ENCODE assay signal across 30 mouse cellular contexts in genomic region chr7:102501986-102502385, GRCm38 (mm10). TPM values are rescaled to one million over a fixed set of nuclear protein-coding genes. Genes with fewer than 3 reads are reported as not detected.
"Had no signal": no experiment of that assay in that cellular context is flagged by ENCODE, and none has a peak within 500 bp of the region (broad histone marks: within the 10 kb centered on the region; RNA-seq: fewer than 3 reads in every experiment).

No protein-coding gene starts in this region.

- H3K27me3 ChIP-seq: liver, embryonic 13.5 days; neural tube, embryonic 12.5 days; neural tube, embryonic 15.5 days; stomach, embryonic 15.5 days had no signal

- H3K9me3 ChIP-seq: liver, embryonic 13.5 days; neural tube, embryonic 12.5 days; neural tube, embryonic 15.5 days; stomach, embryonic 15.5 days had no signal

- H3K4me2 ChIP-seq: liver, embryonic 13.5 days; midbrain, embryonic 11.5 days; neural tube, embryonic 12.5 days; neural tube, embryonic 15.5 days; stomach, embryonic 15.5 days had no signal

- H3K36me3 ChIP-seq: liver, embryonic 13.5 days; neural tube, embryonic 12.5 days; neural tube, embryonic 15.5 days; stomach, embryonic 15.5 days had no signal

- DNase-seq: kidney, postnatal 10 days; kidney, postnatal 36 days; layer of hippocampus, postnatal 36 days; liver, embryonic 13.5 days; lung, adult 2 months; lung, postnatal 14 days; lung, postnatal 4 days; midbrain, embryonic 14.5 days; retina, postnatal 1 day; right cerebral cortex, postnatal 25 days; spleen, adult 18-20 months; thymus, postnatal 25 days had no signal

- H3K4me1 ChIP-seq: liver, embryonic 13.5 days; neural tube, embryonic 12.5 days; neural tube, embryonic 15.5 days; stomach, embryonic 15.5 days had no signal

- H3K4me3 ChIP-seq: left cerebral cortex, adult 2 months; liver, embryonic 13.5 days; neural tube, embryonic 12.5 days; neural tube, embryonic 15.5 days; stomach, embryonic 15.5 days had no signal

- H3K9ac ChIP-seq: liver, embryonic 13.5 days; neural tube, embryonic 12.5 days; neural tube, embryonic 15.5 days; stomach, embryonic 15.5 days had no signal

- H3K27ac ChIP-seq: left cerebral cortex, adult 2 months; liver, embryonic 13.5 days; neural tube, embryonic 12.5 days; neural tube, embryonic 15.5 days; stomach, embryonic 15.5 days had no signal

RNA-seq across cellular contexts. Expression of gene Olfr545, which starts 2.6 kb away (rescaled TPM):
- total RNA-seq: layer of hippocampus, adult 8-10 months; layer of hippocampus, postnatal 10 days; layer of hippocampus, postnatal 36 days; left cerebral cortex, adult 2 months; left cerebral cortex, postnatal 10 days; left cerebral cortex, postnatal 36 days; liver, adult 2 months; megakaryocyte progenitor cell, adult 5-6 weeks; megakaryocyte-erythroid progenitor cell, adult 5-6 weeks; midbrain, postnatal 0 days had no signal
- polyA plus RNA-seq: limb, embryonic 14.5 days; liver, adult 2 months; liver, embryonic 13.5 days; liver, embryonic 16.5 days; lung, adult 2 months; lung, embryonic 16.5 days; stomach, embryonic 15.5 days; thymus, postnatal 0 days had no signal

RNA-seq across cellular contexts. Expression of gene Olfr544, which starts 13.9 kb away (rescaled TPM):
- total RNA-seq: layer of hippocampus, adult 8-10 months; layer of hippocampus, postnatal 10 days; layer of hippocampus, postnatal 36 days; left cerebral cortex, adult 2 months; left cerebral cortex, postnatal 10 days; left cerebral cortex, postnatal 36 days; liver, adult 2 months; megakaryocyte progenitor cell, adult 5-6 weeks; midbrain, postnatal 0 days had no signal
- polyA plus RNA-seq: liver, adult 2 months; lung, adult 2 months; thymus, postnatal 0 days had no signal

RNA-seq across cellular contexts. Expression of gene Olfr543, which starts 20.5 kb away (rescaled TPM):
- total RNA-seq: layer of hippocampus, adult 8-10 months; layer of hippocampus, postnatal 10 days; layer of hippocampus, postnatal 36 days; left cerebral cortex, adult 2 months; left cerebral cortex, postnatal 10 days; left cerebral cortex, postnatal 36 days; liver, adult 2 months; megakaryocyte progenitor cell, adult 5-6 weeks; midbrain, postnatal 0 days had no signal
- polyA plus RNA-seq: liver, adult 2 months; lung, adult 2 months had no signal

RNA-seq across cellular contexts. Expression of gene Olfr547, which starts 32.6 kb away (rescaled TPM):
- total RNA-seq: layer of hippocampus, adult 8-10 months; layer of hippocampus, postnatal 10 days; layer of hippocampus, postnatal 36 days; left cerebral cortex, adult 2 months; left cerebral cortex, postnatal 10 days; left cerebral cortex, postnatal 36 days; liver, adult 2 months; megakaryocyte progenitor cell, adult 5-6 weeks; megakaryocyte-erythroid progenitor cell, adult 5-6 weeks; midbrain, postnatal 0 days had no signal
- polyA plus RNA-seq: limb, embryonic 11.5 days; limb, embryonic 14.5 days; liver, adult 2 months; liver, embryonic 13.5 days; liver, embryonic 16.5 days; lung, adult 2 months; lung, embryonic 16.5 days; midbrain, embryonic 11.5 days; midbrain, embryonic 14.5 days; midbrain, postnatal 0 days; neural tube, embryonic 12.5 days; neural tube, embryonic 15.5 days; stomach, embryonic 15.5 days; thymus, postnatal 0 days had no signal

RNA-seq across cellular contexts. Expression of gene Olfr548-ps1, which starts 38.7 kb away (rescaled TPM):
- total RNA-seq: layer of hippocampus, adult 8-10 months; layer of hippocampus, postnatal 10 days; layer of hippocampus, postnatal 36 days; left cerebral cortex, adult 2 months; left cerebral cortex, postnatal 10 days; left cerebral cortex, postnatal 36 days; liver, adult 2 months; megakaryocyte progenitor cell, adult 5-6 weeks; megakaryocyte-erythroid progenitor cell, adult 5-6 weeks; midbrain, postnatal 0 days had no signal
- polyA plus RNA-seq: limb, embryonic 11.5 days; limb, embryonic 14.5 days; liver, adult 2 months; liver, embryonic 13.5 days; liver, embryonic 16.5 days; lung, adult 2 months; lung, embryonic 16.5 days; midbrain, embryonic 11.5 days; midbrain, embryonic 14.5 days; midbrain, postnatal 0 days; neural tube, embryonic 12.5 days; neural tube, embryonic 15.5 days; stomach, embryonic 15.5 days; thymus, postnatal 0 days had no signal
